Mouse (Mus musculus) thymus, adult 18-20 months (tissue): ENCODE results near the gene Siah1a.

ENCODE experiments used
- DNase-seq, 2 experiments: peaks; one replicate each; pipeline ENCODE4 v3.0.0; 2022; ENCODE audit warnings: mixed read lengths in 2 of 2

Siah1a gene

DNA sequence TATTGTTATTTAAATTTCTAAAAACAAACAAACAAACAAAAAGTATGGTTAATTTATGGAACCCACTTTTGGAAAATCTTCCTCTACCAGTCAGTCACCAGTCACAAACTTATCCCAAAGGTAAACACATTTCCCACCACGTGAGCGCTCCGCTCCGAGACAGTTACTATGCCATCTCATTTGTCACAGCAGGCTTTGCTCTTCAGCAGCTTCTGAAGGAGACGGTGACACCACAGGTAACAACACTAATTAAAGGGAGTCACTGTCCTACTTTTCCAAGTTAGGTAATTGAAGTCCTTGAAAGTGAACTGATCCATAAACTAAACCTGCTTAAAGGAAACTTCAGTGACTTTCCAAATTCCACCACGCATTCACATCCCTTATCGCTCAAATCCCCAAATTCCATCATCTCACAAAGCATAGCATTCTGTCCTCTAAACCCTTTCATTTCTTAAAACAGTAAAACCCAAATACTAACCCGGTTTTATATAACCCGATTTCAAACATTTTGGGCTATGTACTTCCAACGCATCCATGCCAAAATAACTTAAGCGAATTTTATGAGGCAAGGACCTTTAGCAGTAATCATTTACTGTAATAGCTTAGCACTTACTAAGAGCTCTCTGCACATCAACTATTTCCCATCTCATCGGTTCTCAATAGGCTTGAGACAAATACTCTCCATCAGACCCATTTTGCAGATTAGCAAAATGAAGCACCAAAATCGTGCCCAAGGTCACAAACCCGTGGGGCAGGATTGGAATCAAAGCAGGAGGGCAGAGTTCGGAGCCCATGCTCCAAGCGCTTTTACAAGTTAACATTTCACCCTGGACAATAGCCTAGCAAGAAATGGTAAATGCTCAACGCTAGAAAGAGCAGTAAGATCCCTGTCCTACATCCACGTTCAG is 1.2 kb downstream of the Siah1a start:
- DNase-seq, result no peak

- no peak for DNase-seq
Observed at GRCm38 (mm10) chr8:86742605-86743345, 3.0 kb downstream of the Siah1a start.

- DNase-seq, result no peak
Observed at GRCm38 (mm10) chr8:86741627-86742026, 4.1 kb downstream of the Siah1a start.

DNA sequence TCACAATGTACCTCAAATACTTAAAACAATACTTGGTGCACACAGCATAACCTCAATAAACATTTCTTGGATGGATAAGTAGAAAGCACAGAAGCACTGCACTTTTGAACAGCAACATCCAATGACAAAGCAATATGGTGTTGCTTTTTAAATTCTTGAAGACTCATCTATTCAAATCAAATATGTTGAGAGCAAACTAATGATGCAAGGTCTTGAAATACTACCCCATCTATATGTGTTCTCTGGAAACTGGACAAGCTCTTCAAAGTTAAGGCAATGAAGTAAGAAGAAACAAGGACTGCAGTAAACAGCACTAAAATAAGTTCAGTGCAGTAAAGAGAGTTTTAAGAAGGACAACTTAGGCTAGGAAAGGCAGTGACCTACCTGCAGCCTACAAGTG is 4.8 kb downstream of the Siah1a start:
- DNase-seq, result no peak

GRCm38 (mm10) chr8:86735446-86736111 is 10.2 kb downstream of the Siah1a start:
- DNase-seq, result no peak

DNA sequence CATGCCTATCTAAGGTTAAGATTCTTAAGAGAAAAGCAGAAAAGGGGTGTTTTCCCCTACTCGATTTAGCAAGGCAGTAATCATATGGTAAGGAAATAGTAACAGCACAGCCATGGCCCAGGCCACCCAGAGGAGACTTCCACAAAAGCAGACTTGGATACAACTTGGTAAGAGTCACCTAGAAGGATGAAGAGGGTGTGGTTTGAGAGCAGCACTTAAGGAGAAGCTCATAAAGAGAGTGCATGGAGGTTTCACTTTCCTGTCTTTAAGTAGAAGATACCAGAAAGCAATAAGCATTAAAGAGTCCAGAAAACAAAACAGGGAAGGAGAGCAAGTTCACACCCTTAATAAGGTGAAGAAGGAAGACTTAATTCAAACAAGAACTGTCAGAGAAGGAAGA is 10.8 kb downstream of the Siah1a start:
- DNase-seq, result no peak

DNA sequence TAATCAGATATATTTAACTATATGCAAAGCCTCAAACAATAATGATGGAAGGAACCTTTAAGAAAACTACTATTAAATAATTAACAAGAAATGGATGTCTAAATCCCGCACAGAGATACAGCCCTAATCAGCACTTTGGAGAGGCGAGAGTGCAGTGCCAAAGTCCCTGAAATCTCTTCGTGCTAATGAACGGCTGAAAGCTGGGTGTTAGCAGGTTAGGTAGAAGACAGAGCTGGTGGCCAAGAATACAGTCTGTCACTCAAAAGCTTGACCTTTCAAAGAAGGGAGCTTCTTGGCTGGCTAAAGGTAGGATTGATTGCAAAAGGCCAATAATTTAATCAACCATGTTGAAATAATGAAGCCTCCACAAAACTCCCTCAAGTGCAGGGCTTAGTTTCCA is 11.6 kb downstream of the Siah1a start:
- DNase-seq, result no peak

- no peak for DNase-seq
Observed at GRCm38 (mm10) chr8:86730860-86731259, 14.9 kb downstream of the Siah1a start.

- no peak for DNase-seq
Observed at GRCm38 (mm10) chr8:86730303-86730702, 15.4 kb downstream of the Siah1a start.

DNA sequence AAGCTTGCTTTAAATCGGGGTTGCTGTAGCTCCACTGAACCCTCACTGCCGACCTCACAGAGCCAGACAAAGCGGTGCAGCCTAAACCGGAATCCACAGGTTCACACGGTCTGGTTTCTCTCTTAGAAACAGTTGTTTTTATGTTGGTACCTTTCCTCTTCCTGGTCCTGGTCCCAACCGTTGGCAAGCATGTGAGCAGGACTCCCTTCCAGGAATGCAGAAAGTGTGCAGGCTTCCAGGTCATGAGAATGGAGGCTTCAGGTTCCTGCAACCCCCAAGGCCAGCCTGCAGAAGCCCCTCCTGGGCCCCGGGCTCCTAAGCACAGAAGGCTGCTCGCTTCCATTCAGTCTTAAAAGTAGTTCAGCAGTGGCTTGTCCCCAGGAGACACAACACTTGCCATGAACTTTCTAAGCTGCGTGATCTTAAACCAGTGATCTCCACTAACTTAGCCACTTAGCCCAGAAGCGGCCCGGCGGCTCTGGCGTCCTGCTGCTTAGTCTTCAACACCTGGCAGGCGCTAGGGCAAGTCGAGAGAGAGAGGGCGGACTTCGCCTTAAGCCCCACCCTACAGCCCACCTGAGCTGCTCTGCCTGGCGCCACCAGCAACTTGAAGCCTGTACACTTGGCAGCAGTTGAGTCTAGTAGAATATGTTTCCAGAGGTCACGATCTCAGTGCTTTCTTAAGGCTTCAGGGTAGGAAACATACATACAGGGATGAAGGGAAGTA is 17.3 kb downstream of the Siah1a start:
- DNase-seq, result no peak

- no peak for DNase-seq
Observed at GRCm38 (mm10) chr8:86726959-86727358, 18.8 kb downstream of the Siah1a start.

- DNase-seq, result no peak
Observed at GRCm38 (mm10) chr8:86721490-86721889, 24.2 kb downstream of the Siah1a start.

GRCm38 (mm10) chr8:86720756-86721459 is 24.8 kb downstream of the Siah1a start:
- no peak for DNase-seq

DNA sequence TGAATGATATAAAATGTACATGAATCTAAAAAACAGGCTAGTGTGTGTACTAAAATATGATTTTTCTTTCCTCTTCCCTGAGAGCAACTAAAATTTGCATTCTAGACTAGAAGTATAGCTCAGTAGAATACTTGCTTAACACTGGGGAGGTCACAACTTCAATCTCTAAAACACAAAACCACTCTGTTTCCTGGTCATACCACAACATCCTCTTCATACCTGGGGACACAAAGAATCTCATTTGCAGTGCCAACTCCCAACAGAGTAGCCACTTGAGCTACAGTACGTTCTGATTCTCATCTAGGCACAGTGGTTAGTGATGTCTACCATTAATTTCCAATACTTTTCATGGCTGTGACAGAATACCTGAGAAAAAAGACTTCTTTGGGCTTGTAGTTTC is 26.4 kb downstream of the Siah1a start:
- DNase-seq, result no peak

- DNase-seq, result no peak
Observed at GRCm38 (mm10) chr8:86718332-86718994, 27.3 kb downstream of the Siah1a start.

- DNase-seq, result no peak
Observed at GRCm38 (mm10) chr8:86713407-86714188, 32.1 kb downstream of the Siah1a start.

GRCm38 (mm10) chr8:86712594-86712993 is 33.1 kb downstream of the Siah1a start:
- no peak for DNase-seq

GRCm38 (mm10) chr8:86707873-86708272 is 37.9 kb downstream of the Siah1a start:
- DNase-seq, result peak; percentile 66 to 84

DNA sequence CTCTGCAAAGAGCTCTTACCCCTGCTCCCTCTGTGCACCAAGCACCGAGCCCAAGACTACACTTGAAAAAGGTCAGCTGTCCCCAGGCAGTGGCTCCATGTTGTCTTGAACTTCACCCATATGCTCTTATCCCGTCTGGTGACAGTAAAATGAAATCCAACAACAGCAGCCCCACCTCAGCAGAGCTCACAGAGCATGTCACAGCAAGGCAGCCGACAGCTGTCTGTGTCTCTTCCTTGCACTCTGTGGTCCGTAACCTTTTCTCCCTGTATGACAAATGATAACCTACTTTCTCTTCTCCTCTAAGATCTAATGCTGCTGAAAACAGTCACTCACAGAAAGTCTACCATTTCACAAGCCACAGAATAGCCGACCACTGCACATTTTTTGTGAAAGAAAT is 39.0 kb downstream of the Siah1a start:
- DNase-seq, result peak in 1 of 2 experiments; percentile 52

- DNase-seq, result no peak
Observed at GRCm38 (mm10) chr8:86705317-86705716, 40.4 kb downstream of the Siah1a start.

GRCm38 (mm10) chr8:86702453-86702852 is 43.3 kb downstream of the Siah1a start:
- no peak for DNase-seq
